Mouse (Mus musculus) ovary, postnatal 10 days (tissue): ENCODE measurements around the gene BC061237.
"Not testable (repeated sequence)": the region's sequence is repeated elsewhere in the genome, so short reads cannot be mapped to it uniquely, and the experiment has no call there.

ENCODE experiments used
- DNase-seq: peaks from one replicate; pipeline ENCODE4 v3.0.0; 2022; ENCODE audit warnings: low spot score

Gene BC061237

GRCm38 (mm10) chr14:44492163-44492562 is at the start of gene BC061237:
Gene BC061237 (plus strand): TSS chr14:44492463.
- DNase-seq, result not testable (repeated sequence)

GRCm38 (mm10) chr14:44517976-44518375 is 25.7 kb downstream of the BC061237 start, which contains the start of gene Gm17093:
Gene Gm17093 (plus strand): TSS chr14:44518276.
- not testable (repeated sequence) for DNase-seq

GRCm38 (mm10) chr14:44547961-44548360 is 55.7 kb downstream of the BC061237 start:
- DNase-seq, result not testable (repeated sequence)
